Mouse (Mus musculus) left cerebral cortex, adult 9 months (tissue): ENCODE measurements around the gene Pgls.

ENCODE experiments used
- DNase-seq, 2 experiments: peaks; one replicate each; pipeline ENCODE4 v3.0.0; 2022; ENCODE audit warnings: low spot score in 2 of 2

Pgls gene

DNA sequence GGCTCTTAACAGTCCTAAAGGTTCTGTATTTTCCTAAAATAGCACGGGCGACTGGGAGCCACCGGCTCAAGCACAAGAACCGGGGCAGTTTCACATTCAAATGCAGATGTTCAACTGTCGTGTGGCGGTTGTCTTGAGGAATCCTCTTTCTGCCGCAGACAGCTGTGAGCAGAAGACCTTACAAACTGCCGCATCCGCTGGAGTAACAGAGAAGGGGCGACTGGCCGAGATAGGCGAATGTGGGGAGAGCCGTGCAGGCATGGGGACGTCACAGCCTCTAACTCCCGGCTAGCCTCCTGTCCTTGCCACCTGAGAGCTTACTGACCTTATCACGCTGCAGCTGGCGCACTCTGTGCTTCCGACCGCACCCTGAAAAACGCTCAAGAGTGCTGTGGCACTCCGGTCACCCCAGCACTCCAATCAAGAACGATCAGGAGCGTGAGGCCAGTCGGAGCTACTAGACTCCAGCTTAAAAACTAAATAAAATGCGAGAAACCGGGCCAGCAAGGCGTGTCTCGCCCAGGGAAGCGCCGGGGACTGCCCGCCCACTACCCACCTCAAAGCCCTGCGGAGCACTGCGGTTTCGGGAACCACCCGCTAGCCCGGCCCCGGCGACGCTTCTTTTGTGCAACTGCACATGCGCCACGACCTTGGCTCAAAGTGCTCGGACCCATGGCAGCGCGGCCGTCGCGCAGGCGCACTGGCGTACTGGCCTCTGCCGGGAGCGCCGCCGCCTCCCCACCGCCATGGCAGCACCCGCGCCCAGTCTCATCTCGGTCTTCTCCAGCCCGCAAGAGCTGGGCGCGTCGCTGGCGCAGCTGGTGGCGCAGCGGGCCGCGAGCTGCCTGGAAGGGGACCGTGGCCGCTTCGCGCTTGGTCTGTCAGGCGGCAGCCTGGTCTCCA, at the start of gene Pgls:
Gene Pgls, plus strand, starts transcription at position 706 of the 903 bp plus-strand sequence.
- DNase-seq, result peak; percentile 89 to 97

DNA sequence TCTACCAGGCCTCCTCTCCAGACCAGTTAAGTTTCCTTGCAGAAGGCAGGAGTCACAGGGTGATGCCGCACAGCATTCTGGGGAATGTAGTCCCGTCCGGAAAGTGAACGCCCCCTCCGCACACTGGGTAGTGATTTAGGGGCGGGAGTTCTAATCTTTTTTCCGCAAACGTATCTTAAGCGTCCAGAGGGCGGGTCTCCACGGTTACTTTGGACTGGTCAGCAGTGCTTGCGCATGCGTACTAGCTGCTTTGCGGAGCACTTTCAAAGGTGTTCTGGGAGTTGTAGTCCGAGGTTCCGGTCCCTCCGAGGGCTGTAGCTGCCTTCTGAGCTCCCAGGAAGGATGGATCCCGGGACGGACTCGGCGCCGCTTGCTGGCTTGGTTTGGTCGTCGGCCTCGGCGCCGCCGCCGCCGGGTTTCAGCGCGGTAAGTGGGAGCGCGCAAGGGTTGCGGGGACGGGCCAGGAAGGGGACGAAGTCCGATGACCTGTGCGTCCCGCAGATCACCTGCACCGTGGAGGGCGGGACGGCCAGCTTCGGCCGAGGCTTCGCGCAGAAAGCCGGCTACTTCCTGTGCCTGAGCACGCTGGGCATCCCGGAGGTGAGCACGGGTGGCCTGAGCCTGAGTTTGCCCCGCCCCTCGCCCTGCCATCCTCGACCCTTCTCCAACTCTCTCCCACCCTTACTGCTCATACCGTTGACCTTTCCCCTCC, 49.2 kb upstream of the Pgls start, which contains the start of gene Mvb12a:
Gene Mvb12a, plus strand, starts transcription at position 291 of the 712 bp plus-strand sequence.
- DNase-seq, result peak; percentile 97 to 99

DNA sequence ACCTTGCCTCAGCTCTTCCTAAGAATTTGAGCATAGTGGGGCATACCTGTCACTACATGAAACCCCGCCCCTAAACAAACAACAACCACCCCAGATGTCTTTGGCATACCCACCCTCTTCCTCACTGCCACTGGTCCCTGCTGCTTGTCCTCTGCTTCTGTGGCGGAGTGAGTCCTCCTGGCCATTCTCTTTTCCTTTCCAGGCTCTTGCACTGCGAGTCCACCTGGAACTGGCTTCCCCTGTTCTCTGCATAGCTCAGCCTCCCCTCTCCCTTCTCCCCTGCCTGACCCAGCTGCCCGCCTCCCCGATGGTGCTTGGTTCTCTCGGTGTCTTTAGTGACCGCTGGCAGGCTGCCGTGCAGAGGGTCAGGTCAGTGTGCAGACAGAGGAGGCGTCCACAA, 48.2 kb upstream of the Pgls start:
- DNase-seq, result no peak

DNA sequence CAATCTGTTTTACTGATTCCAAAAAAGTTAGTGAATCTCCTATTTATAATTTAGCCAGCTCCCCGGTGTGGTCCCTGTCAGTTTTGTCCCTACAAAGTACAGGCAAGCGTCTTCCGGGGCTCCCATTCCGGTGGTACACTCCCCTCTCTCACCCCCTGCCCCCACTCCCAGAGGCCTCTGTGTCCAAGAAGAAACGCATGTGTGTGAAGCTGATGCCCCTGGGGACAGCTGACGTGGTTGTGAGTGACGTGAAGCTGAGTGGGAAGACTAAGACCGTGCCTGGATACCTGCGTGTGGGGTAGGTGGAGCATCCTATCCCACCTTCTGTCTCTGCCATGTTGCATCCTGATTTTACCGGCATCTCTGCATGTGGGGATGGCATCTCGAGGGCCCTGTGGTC, 46.9 kb upstream of the Pgls start:
- no peak for DNase-seq

DNA sequence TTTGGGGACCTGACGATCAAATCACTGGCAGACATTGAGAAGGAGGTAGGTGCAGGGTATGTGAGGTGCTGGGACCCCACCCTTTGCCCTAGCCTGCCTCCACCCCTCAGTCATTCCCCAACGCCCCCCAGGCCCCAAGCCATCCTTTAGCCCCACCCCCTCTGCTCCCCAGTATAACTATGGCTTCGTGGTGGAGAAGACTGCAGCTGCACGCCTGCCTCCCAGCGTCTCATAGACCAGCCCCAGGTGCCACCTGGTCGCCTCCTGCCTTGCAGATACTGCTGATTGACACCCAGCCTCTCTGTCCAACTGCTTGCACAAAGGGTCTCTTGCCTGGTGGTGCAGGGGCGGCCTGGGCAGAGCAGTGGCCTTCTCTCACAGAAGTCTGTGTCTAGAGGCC, 44.4 kb upstream of the Pgls start:
- no peak for DNase-seq

DNA sequence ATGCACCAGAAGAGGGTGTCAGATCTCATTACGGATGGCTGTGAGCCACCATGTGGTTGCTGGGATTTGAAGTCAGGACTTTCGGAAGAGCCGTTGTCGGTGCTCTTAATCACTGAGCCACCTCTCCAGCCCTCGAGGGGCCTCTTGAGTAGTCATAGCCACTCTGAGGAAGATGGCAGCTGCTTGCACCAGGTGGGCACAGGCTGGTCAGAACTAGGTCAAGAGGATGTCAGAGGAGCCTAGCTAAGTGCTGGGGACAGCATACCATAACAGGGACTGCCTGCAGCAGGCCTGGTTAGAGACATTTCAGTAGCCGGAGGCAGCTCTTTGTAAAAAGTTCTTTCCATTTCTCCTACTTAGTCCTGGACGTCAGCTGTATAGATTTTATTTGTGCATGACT, 41.2 kb upstream of the Pgls start:
- DNase-seq, result no peak

DNA sequence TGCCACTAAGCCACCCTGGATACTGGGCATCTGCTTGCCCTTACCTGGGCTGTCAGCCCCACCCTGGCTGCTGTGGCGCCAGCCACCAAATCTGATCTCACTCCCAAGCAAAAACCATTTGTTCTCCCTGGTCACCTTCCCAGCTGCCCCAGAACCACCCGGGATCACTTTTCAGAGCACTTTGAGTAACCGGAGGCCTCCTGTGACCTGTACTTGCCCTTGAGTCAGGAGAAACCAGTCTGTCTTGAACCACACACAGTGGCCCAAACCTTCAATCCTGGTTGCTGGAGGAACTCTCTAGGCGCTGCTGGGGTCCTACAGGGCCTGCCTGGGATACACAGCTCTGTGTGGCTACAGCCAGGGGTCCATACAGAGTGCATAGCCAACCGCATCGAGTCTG, 39.2 kb upstream of the Pgls start:
- no peak for DNase-seq

DNA sequence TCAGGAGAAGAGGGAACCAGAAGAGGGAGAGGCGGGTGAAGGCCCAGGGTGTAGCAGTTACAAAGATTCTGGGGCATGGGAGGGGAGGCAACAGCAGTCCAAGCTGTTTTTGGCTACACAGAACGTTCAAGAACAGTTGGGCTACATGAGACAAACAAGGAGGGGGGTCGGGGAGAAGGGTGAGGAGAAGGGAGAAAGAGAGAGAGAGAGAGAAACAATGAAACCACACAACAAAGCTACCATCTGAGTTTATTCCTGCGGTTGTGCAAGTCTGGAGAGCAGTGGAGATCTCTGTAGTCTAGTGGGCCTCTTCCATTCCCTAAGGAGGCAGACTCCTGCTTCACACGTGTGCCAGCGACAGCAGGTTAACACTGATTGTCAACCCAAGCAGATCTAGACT, 38.0 kb upstream of the Pgls start:
- no peak for DNase-seq

DNA sequence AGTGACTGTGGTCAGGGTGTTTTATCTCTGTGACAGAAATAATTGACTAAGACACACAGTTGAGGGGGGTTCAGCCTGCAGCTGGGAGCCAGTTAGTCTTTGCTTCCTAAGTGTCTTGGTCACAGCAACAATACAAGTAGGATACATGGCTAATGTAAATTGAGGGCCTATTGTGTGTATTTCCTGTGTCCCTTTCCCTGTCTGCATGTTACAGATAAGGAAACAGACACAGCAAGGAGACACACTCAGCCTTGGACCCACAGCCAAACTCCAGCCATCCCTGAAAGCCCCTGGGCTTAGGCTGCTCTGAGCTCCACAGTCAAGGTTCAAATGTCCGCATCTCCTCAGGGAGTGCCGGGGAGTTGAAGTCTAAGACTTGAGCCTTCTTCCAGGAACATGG, 37.3 kb upstream of the Pgls start:
- no peak for DNase-seq

DNA sequence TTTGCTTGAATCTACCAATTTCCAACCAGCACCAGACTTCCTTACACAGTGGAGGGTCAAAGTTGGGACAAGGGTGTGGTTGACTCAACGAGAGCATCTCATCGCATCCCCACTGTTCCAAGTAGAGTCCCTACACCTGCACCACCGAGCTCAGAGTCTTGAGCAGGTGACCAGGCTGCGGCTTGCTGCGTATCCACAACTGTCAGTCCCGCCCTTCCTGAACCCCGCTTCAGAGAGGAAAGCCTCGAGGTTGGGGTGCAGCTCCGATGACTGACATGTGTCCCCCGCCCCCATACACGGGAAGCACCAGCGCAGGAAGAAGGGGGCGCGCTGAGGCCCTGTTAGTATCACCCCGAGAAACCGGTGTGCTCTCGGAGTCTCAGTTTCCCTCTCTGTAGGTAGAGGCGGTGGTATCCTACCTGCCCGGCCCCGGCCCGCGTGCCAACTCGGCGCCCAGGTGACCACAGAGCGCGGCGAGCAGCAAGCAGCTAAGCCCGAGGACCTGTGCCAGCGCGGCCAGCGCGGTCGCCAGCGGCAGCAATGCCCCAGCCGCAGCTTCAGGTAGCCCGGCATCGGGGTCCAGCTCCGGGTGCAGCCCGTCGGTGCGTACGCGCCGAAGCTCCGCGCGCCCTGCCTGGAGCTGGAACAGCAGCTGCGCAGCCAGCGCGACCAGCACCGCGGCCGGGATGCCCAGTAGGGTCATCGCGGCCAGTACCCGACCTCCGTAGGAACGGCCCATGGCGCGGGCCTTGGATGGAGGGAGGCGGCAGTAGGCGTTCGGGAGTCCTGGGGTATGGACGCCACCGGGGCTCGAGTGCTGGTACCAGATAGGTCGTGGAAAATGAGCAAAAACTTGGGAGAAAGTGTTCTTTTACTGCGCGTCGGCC, 33.7 kb upstream of the Pgls start, which contains the start of gene Tmem221:
Gene Tmem221, minus strand, starts transcription at position 801 of the 887 bp plus-strand sequence.
- DNase-seq, result no peak

DNA sequence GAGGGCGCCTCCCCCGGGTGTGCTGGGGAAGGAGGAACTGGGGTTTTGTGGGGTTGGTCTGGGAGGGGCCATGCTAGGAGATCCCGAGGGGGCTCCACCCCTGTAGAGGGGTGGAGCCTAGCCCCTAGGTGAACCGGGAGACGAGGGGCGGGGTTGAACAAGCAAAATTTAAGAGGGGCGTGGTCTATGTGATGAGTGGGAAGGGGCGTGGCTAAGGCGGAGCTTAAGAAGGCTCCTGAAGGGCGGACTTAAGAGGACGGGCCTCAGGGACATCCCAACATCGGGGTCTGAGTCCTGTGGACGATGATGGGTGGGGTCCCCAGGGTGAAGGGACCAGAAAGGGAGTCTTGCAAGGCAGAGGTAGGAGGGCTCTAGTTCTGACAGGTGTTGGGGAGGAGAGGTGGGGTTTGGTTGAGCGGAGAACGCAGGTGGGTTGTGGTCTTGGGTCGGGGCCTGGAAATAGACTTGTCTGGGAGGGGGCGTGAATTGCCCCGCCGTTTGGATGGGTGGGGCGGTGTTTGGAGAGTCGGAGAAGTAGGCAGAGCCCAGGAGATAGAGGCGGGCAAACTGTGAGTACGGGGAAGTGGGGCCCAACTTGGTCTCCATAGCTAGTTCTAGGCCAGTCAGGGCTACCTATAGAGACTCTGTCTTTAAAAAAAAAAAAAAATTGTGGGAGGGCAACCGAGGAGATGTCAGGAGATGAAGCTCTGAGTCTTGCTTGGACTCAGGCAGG, 32.9 kb upstream of the Pgls start:
- no peak for DNase-seq

DNA sequence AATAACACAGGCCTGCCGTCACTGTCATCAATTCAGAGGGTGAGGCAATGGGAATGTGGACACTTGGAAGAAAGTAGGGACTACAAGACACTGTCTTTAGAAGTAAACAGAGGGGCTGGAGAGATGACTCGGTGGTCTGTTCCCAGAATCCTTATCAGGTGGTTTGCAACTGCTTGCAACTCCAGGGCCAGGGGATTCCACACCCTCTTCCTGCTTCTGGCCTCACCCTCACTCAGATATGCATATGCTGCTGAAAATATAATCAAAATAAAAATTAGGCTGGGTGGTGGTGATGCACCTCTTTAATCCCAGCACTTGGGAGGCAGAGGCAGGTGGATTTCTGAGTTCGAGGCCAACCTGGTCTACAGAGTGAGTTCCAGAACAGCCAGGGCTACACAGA, 31.9 kb upstream of the Pgls start:
- no peak for DNase-seq

DNA sequence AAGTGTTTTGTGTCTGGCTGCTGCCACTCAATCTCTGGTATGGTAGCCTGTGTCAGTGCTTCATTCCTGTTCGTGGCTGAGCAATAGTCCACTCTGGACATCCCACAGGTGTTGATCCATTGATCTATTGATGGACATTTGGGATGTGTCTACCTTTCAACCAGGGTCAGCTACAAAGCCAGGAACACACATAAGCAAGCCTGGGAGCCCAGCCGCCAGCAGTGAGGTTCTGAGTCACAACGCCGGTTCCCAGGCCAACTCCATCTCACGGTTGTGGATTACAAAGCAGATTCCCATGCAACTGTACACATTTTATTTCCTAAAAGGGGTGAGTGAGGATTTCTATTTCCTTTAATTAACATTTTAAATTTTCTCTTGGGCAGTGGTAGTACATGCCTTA, 31.2 kb upstream of the Pgls start:
- no peak for DNase-seq

DNA sequence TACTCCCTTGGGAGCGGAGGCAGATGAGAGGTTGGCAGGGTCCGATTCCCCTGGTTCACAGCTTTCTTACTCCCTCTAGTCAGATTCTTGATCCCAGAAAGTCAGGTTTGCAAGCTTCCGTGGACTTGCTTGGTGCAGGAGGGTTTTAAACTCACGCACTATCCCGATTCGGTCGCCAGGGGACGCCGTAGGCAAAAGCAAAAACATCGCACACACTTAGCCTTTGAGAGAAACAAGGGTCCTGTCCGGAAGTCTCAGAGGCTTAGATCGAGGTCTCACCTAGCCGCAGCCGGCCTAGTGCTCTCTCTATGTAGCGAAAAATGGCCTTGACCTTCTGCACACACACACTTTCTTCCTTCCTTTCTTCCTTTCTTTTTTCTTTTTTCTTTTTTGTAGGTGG, 30.6 kb upstream of the Pgls start:
- no peak for DNase-seq

DNA sequence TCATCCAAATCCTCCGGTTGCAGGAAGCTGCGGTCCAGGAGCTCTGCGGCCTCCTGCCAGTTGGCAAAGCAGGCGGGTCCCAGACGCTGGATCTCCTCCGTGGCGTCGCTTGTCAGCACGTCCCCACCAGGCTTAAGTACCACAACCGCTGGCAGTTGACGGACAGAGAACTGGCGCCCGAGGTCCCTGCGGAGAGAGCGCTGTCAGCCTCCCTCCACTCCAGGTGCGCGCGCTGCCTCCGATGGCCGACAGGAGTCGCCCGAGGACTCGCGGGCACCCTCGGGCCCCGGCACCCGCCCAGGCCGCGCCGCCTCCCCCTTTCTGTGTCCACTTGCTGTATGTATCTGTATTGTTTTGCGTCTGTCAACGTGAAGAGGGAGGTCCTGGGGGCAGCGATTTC, 29.2 kb upstream of the Pgls start:
- DNase-seq, result peak in 1 of 2 experiments; percentile 71

DNA sequence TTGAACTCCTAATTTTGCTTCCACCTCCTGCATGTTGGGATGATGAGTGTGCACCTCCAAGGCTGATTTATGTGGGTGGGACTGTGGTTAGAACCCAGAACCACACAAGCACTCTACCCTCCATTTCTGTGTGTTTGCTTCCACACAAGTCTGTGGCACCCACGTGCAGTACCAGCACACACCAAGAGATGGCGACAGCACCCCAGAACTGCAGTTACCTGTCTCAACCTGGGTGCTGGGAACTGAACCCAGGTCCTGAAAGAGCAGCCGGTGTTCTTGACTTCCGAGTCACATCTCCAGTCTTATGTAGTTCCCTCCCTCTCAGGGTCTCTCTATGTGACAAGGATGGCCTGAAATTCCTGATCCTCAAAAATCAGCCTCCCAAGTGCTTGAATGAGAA, 28.0 kb upstream of the Pgls start:
- DNase-seq, result no peak

DNA sequence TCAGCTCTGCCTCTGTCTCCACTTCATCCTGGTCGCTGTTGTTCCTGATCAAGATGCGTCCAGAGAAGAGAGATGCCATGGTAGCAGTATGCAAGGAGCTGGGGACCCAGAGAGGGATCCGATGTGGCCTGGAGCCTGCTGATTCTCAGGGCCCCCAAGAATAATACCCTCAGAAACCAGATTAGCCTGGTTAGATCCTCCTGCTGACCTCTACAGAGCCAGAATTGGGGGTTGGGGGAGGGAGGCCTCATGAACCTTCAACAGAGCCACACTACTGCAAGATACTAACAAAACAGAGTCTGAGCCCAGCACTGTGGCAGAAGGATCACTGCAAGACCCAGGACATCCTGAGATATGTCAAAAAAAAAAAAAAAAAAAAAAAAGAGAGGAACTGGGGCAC, 25.5 kb upstream of the Pgls start, which contains the start of gene Nxnl1:
Gene Nxnl1, minus strand, starts transcription at position 101 of the 400 bp plus-strand sequence.
- DNase-seq, result no peak

DNA sequence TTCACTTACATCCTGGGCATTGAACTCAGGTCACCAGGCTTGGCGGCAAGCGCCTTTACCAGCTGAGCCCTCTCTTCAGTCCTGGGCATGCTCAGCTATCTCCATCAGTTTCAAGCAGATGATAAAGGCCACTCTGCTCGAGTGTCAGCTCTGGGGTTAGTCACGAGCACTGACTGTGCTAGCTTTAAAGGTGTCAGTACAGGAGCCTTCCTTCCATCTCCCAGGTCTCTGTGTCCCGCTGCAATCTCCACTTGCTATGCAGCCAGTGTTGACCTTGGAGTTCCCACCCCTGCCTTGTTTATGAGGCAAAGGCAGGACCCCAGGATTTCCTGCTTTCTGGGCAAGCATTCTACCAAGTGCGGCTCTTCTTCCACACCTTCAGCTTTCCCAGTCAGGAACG, 24.4 kb upstream of the Pgls start:
- DNase-seq, result no peak

DNA sequence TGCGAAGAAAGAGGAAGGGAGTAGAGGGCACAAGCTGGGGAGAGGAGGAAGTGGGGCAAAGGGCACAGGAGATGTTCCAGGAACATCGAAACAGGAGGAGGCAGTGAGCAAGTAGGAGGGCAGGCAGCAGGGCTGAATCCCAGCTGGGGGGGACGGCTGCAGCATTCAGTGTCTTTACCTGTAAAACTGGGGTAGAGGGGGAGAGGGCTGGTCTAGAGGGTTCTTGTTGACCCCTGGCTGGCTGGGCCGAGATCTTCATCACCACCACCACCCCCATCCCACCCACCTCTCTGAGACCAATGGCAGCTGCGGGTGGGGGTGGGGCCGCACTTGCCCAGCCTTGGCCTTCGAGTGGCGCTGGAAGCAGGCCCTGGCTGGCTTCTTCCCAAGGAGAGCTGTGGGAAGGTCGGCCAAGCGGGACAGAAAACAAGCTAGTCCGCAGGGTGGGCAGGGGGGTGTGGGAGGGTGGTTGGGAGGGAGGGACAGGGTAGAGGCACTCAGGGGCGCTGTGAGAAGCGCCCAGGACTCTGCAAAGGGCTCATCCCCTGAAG, 23.5 kb upstream of the Pgls start, which contains the start of gene Slc27a1:
Gene Slc27a1, plus strand, starts transcription at position 496 of the 551 bp plus-strand sequence.
- DNase-seq, result peak in 1 of 2 experiments; percentile 64

DNA sequence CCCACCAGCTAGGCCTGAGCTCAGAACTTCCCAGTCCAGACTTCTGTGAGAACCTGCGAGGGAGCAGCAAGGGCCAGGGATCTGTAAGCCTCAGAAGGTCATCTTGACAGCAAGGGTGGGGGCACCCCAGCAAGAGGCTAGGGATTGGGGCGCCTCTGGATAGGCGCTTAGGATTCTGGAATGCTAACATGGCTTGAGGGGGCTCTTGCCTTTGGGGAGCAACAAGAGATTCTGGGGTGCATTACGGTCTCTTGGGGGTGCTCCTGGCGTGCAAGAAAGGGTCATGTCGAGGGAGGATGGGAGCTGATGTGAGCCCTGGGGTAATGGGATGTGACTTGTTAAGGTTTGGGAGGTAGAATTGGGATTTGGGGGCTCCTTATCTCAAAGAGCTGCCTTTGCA, 23.0 kb upstream of the Pgls start:
- no peak for DNase-seq
